Mouse (Mus musculus): ENCODE data around the gene Tmem184b. TPM values are rescaled to one million over a fixed set of nuclear protein-coding genes. Genes with fewer than 3 reads are reported as not detected.

Gene Tmem184b
- polyA plus RNA-seq, 1 experiment: 74.2 TPM

DNA sequence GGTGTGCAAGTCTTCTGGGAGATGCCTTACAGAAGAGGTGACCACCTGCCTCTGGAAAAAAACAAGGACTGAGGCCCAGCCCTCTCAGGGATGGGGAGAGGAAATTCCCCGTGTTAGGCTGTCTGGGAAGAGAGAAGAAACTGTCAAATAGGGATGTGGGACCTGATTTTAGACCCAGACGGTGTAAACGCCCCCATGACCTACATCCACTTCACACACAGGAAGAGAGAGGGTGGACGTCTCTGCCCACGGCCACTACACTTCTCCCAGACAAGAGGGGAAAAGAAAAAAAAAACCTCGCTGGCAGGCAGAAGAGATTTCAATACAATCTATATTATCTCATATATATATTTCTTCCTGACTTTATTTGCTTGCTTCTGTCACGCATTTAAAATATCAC, 43.0 kb downstream of the Tmem184b start:
- Histone ChIP-seq H3K4me3 (ENCODE audit: insufficient read depth, poor library complexity, severe bottlenecking) (no peak overlapping the region), H3ac (ENCODE audit: control insufficient read depth, insufficient read length, low read depth) (no peak overlapping the region), H3K36me3 (ENCODE audit: control insufficient read depth, insufficient read depth) (peaks cover 88% of the 10 kb centered on the region), H3K79me2 (ENCODE audit: control insufficient read depth, insufficient read depth) (peaks cover 15% of the 10 kb centered on the region), H3K79me3 (ENCODE audit: low read depth) (peaks cover 3% of the 10 kb centered on the region), H3K27me3 (ENCODE audit: control insufficient read depth, insufficient read depth, insufficient read length) (no peaks in the 10 kb centered on the region)
- TF ChIP-seq FOSL1 (IDR thresholded peaks at IDR 0.05; ENCODE audit: insufficient read depth, low read length, poor library complexity, severe bottlenecking) (no peak), CEBPB (IDR thresholded peaks at IDR 0.05; ENCODE audit: low read depth) (no peak), MAX (IDR thresholded peaks at IDR 0.05) (no peak), MYOD1 (IDR thresholded peaks at IDR 0.05; ENCODE audit: control insufficient read depth, insufficient read length, low read depth) (no peak), USF1 (IDR thresholded peaks at IDR 0.05; ENCODE audit: low read depth) (no peak), CTCF (IDR thresholded peaks at IDR 0.05; ENCODE audit: control insufficient read depth, insufficient read depth, insufficient read length) (no peak), MYOG (IDR thresholded peaks at IDR 0.05; ENCODE audit: control insufficient read depth, extremely low read depth, insufficient read length) (no peak)

DNA sequence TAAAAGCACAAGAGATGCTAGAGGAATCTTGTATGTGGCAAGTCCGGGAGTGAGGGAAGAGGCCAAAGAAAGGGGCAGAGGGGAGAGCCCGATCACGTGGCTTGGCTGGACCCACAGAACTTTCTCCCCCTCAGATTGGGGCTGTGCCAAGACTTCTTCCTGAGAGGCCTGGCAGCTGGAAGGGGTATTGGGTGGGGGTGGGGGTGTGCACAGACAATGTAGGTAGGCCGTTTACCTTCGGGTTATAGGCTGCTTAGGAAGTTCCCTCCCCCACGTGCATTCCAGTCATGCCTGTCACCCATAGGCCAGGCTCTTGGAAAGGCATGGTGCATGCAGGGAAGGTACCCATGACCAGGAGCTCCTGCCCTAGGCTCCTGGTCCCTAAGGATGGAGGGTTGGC, 43.4 kb downstream of the Tmem184b start:
- Histone ChIP-seq H3K79me2 (ENCODE audit: control insufficient read depth, insufficient read depth) (peaks cover 15% of the 10 kb centered on the region), H3K36me3 (ENCODE audit: control insufficient read depth, insufficient read depth) (peaks cover 83% of the 10 kb centered on the region), H3ac (ENCODE audit: control insufficient read depth, insufficient read length, low read depth) (no peak overlapping the region), H3K79me3 (ENCODE audit: low read depth) (peaks cover 5% of the 10 kb centered on the region), H3K27me3 (ENCODE audit: control insufficient read depth, insufficient read depth, insufficient read length) (no peaks in the 10 kb centered on the region), H3K4me3 (ENCODE audit: insufficient read depth, poor library complexity, severe bottlenecking) (no peak overlapping the region)
- TF ChIP-seq CTCF (IDR thresholded peaks at IDR 0.05; ENCODE audit: control insufficient read depth, insufficient read depth, insufficient read length) (no peak), USF1 (IDR thresholded peaks at IDR 0.05; ENCODE audit: low read depth) (no peak), MYOG (IDR thresholded peaks at IDR 0.05; ENCODE audit: control insufficient read depth, extremely low read depth, insufficient read length) (no peak), MYOD1 (IDR thresholded peaks at IDR 0.05; ENCODE audit: control insufficient read depth, insufficient read length, low read depth) (no peak), MAX (IDR thresholded peaks at IDR 0.05) (no peak), FOSL1 (IDR thresholded peaks at IDR 0.05; ENCODE audit: insufficient read depth, low read length, poor library complexity, severe bottlenecking) (no peak)

DNA sequence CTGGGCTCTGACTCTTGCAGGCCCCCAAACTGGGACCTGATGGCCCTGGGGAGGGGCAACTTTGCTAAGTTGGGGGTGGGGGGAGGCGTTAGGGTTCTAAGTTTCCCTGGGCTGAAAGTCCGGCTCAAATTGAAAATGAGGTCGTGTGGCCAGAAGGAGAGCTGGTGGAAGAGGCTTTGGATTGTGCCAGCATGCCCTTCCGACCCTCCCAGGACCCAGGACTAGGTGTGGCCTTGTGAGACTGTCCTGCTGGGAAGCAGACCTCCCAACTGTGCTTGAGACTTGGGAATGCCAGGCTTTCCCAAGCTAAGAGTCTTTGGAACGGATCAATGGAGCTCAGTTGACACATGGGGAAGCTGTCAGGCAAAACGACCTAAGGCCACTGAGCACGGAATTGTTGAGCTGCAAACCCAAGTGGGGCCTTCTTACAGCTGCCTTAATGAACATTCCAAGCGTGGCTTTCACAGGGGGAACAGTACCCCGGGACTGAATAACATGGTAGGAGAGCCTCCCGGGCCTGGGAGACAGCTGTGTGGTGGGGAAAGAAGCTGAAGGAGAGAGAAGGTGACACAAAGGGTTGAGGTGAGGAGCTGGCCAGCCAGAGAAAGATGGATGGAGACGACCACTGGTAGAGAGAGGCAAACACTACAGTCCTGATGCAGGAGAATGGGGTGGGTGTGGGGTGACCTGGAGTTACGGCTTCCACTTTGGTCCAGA, 45.2 kb downstream of the Tmem184b start:
- TF ChIP-seq CTCF (IDR thresholded peaks at IDR 0.05; ENCODE audit: control insufficient read depth, insufficient read depth, insufficient read length) (no peak), MYOG (IDR thresholded peaks at IDR 0.05; ENCODE audit: control insufficient read depth, extremely low read depth, insufficient read length) (no peak), MYOD1 (IDR thresholded peaks at IDR 0.05; ENCODE audit: control insufficient read depth, insufficient read length, low read depth) (no peak), FOSL1 (IDR thresholded peaks at IDR 0.05; ENCODE audit: insufficient read depth, low read length, poor library complexity, severe bottlenecking) (no peak), USF1 (IDR thresholded peaks at IDR 0.05; ENCODE audit: low read depth) (no peak), MAX (IDR thresholded peaks at IDR 0.05) (no peak), CEBPB (IDR thresholded peaks at IDR 0.05; ENCODE audit: low read depth) (no peak)
- Histone ChIP-seq H3K79me3 (ENCODE audit: low read depth) (peaks cover 5% of the 10 kb centered on the region), H3K27me3 (ENCODE audit: control insufficient read depth, insufficient read depth, insufficient read length) (no peaks in the 10 kb centered on the region), H3K79me2 (ENCODE audit: control insufficient read depth, insufficient read depth) (peaks cover 30% of the 10 kb centered on the region), H3K36me3 (ENCODE audit: control insufficient read depth, insufficient read depth) (peaks cover 66% of the 10 kb centered on the region), H3K4me3 (ENCODE audit: insufficient read depth, poor library complexity, severe bottlenecking) (no peak overlapping the region), H3ac (ENCODE audit: control insufficient read depth, insufficient read length, low read depth) (no peak overlapping the region)

DNA sequence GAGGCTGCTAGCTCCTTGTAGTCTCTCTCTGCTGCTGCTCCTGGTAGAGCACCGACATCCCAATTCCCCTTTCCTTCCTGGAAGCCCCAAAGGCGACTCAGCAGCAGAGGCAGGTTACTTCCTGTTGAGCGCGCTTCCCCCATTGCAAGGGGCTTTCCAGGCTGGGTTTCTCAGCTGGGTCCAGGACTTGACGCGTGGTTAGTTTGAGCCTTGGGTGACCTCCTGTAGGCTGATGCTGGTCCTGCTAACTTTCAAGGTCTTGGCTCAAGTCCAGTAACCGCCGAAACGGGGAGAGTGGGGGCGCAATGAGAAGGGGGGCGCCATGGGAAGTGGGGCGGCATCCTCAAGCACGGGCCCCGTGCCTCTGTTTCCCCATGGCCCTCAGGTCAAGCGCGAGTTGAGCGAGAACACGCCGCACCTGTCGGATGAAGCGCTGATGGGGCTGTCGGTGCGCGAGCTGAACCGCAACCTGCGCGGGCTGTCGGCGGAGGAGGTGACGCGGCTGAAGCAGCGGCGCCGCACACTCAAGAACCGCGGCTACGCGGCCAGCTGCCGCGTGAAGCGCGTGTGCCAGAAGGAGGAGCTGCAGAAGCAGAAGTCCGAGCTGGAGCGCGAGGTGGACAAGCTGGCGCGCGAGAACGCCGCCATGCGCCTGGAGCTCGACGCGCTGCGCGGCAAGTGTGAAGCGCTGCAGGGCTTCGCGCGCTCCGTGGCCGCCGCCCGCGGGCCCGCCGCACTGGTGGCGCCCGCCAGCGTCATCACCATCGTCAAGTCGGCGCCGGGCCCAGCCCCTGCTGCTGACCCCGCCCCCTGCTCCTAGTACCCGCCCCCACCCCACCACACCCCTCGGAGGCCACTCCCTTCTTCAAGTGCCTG, 46.1 kb downstream of the Tmem184b start:
- peaks cover 6% of the 10 kb centered on the region for H3K79me3 ChIP-seq (ENCODE audit: low read depth)
- no peak for TF ChIP-seq FOSL1 (IDR thresholded peaks at IDR 0.05; ENCODE audit: insufficient read depth, low read length, poor library complexity, severe bottlenecking)
- no peak for TF ChIP-seq CEBPB (IDR thresholded peaks at IDR 0.05; ENCODE audit: low read depth)
- no peak overlapping the region for H3K4me3 ChIP-seq (ENCODE audit: insufficient read depth, poor library complexity, severe bottlenecking)
- H3K27me3 ChIP-seq (ENCODE audit: control insufficient read depth, insufficient read depth, insufficient read length): no peaks in the 10 kb centered on the region
- peaks cover 59% of the 10 kb centered on the region for H3K36me3 ChIP-seq (ENCODE audit: control insufficient read depth, insufficient read depth)
- H3ac ChIP-seq (ENCODE audit: control insufficient read depth, insufficient read length, low read depth): no peak overlapping the region
- peaks cover 39% of the 10 kb centered on the region for H3K79me2 ChIP-seq (ENCODE audit: control insufficient read depth, insufficient read depth)

DNA sequence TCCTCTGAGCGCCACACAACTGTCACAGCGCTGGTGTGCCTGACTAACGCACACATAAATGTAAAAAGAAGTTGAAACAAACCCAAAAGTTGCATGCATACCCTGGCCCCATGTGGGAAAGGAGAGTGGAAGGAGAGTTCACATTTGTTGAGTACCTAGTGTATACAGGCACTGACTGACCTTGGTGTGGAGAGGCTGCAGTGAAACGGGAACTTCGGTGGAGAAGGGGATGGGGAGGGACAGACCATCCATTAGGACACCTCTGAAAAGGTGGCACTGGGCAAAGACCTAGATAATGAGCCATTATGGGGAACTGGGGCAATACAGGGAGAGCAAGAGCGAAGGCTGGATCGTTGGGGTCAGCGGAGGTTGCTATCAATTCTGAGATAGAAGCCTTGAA, 46.9 kb downstream of the Tmem184b start:
- no peaks in the 10 kb centered on the region for H3K27me3 ChIP-seq (ENCODE audit: control insufficient read depth, insufficient read depth, insufficient read length)
- H3K4me3 ChIP-seq (ENCODE audit: insufficient read depth, poor library complexity, severe bottlenecking): no peak overlapping the region
- peaks cover 6% of the 10 kb centered on the region for H3K79me3 ChIP-seq (ENCODE audit: low read depth)
- H3K79me2 ChIP-seq (ENCODE audit: control insufficient read depth, insufficient read depth): peaks cover 46% of the 10 kb centered on the region
- H3ac ChIP-seq (ENCODE audit: control insufficient read depth, insufficient read length, low read depth): no peak overlapping the region
- H3K36me3 ChIP-seq (ENCODE audit: control insufficient read depth, insufficient read depth): peaks cover 52% of the 10 kb centered on the region
- TF ChIP-seq MYOD1 (IDR thresholded peaks at IDR 0.05; ENCODE audit: control insufficient read depth, insufficient read length, low read depth) (no peak), CTCF (IDR thresholded peaks at IDR 0.05; ENCODE audit: control insufficient read depth, insufficient read depth, insufficient read length) (no peak), MYOG (IDR thresholded peaks at IDR 0.05; ENCODE audit: control insufficient read depth, extremely low read depth, insufficient read length) (no peak), MAX (IDR thresholded peaks at IDR 0.05) (no peak), FOSL1 (IDR thresholded peaks at IDR 0.05; ENCODE audit: insufficient read depth, low read length, poor library complexity, severe bottlenecking) (no peak), USF1 (IDR thresholded peaks at IDR 0.05; ENCODE audit: low read depth) (no peak), CEBPB (IDR thresholded peaks at IDR 0.05; ENCODE audit: low read depth) (no peak)
